12 mouse cellular contexts compared by ENCODE assay signal in the genomic region with DNA sequence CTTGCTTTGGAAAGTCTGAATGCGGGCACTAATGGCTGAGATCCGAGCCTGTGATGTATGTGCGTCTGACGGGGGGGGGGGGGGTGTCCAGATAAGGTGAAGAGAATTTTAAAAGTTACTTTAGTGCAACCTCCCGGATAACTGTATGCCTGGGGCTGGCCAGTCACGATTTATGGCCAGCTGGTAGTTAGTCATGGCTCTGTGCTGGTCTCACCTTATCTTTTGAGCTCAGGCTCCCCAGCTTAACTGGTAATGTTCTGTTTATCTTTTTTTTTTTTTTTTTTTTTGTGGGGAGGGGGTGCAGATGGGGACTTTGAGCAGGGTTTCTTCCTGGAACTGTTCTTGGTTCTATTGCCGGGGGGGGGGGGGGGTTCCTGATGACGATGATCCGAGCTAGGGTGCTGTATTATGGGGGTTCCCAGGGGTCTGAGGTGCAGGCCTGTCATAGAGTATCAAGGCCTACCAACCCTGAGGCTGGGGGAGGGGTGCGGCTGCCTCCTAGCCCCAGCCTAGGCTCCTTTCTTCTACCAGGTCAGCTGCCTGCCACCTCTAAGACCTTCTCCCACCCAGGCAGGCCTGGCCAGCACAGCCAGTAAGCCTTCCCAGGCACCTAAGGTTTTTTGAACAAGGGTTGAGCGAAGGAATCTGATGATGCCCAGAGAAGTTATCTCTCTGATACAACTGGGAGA.
DNase-seq lines count a peak whose midpoint lies in the region; ATAC-seq and TF ChIP-seq lines count a peak whose summit lies in the region.
"Had no signal": no experiment of that assay in that cellular context is flagged by ENCODE, and none has a peak within 500 bp of the region (broad histone marks: within the 10 kb centered on the region; RNA-seq: fewer than 3 reads in every experiment).

No protein-coding gene starts in this region.

- no peak for TF ChIP-seq CTCF in intestine, postnatal 0 days (IDR thresholded peaks at IDR 0.05; ENCODE audit: low read depth)

- 37% methylated on average over 11 of the region's 11 CpGs for WGBS in intestine, postnatal 0 days

- no peaks in the 10 kb centered on the region for H3K36me3 ChIP-seq in intestine, postnatal 0 days (ENCODE audit: control insufficient read depth, insufficient read depth)

- no peak overlapping the region for H3K9ac ChIP-seq in intestine, postnatal 0 days (ENCODE audit: low read depth, low read length)

- no peak overlapping the region for H3K4me2 ChIP-seq in intestine, postnatal 0 days (replicated peaks; ENCODE audit: low read depth)

- peaks cover 5% of the 10 kb centered on the region; the same call in 1 of the 2 replicates for H3K4me1 ChIP-seq in intestine, postnatal 0 days (replicated peaks; ENCODE audit: control insufficient read depth, insufficient read depth, low read length)

- H3K27ac ChIP-seq in intestine, postnatal 0 days (ENCODE audit: low read depth, low read length) = no peak overlapping the region

- intact Hi-C loops in left cerebral cortex, postnatal 10 days (cut with DNase I) = no loop called here

- peak; percentile 25; the same call in 1 of the 2 replicates for ATAC-seq in intestine, postnatal 0 days
- peak; percentile 77 for ATAC-seq in megakaryocyte-erythroid progenitor cell, adult 5-6 weeks (replicated peaks; ENCODE audit: low FRiP score, low TSS enrichment, poor library complexity, severe bottlenecking)

- H3K27me3 ChIP-seq in intestine, postnatal 0 days (replicated peaks; ENCODE audit: control insufficient read depth, insufficient read depth, low read length) = no peaks in the 10 kb centered on the region

- DNase-seq in embryo, embryonic 10.5 days (ENCODE audit: low spot score) = peak; percentile 34
- DNase-seq in embryo, embryonic 9.5 days (ENCODE audit: extremely low spot score) = no peak
- DNase-seq in 416B (ENCODE audit: low read depth) = peak; percentile 51
- DNase-seq in left cerebral cortex, postnatal 10 days (ENCODE audit: extremely low spot score in 1 of 2, low spot score in 2 of 2) = no peak
- DNase-seq in thymus, postnatal 4 days = no peak
- DNase-seq in adrenal gland, postnatal 36 days = no peak
- DNase-seq: adrenal gland, adult 8-10 months; cerebellum, adult 11-12 months; kidney, adult 8-10 months; lung, postnatal 4 days had no signal

- H3K4me3 ChIP-seq in intestine, postnatal 0 days (ENCODE audit: low read depth, low read length) = no peak overlapping the region

- no peaks in the 10 kb centered on the region for H3K9me3 ChIP-seq in intestine, postnatal 0 days (ENCODE audit: control insufficient read depth)

Comparison
In these comparisons a context has a peak if more than half of its experiments do, and no peak if none do; other contexts are left out.
1. DNase-seq: peak in embryo, embryonic 10.5 days (single experiment) and 416B (single experiment); none in embryo, embryonic 9.5 days (single experiment), left cerebral cortex, postnatal 10 days (0 of 2), thymus, postnatal 4 days (single experiment) and adrenal gland, postnatal 36 days (0 of 2).